Mouse (Mus musculus): ENCODE measurements around the gene Ndrg2.
"Not testable (repeated sequence)": the region's sequence is repeated elsewhere in the genome, so short reads cannot be mapped to it uniquely, and the experiment has no call there.

The Ndrg2 gene

DNA sequence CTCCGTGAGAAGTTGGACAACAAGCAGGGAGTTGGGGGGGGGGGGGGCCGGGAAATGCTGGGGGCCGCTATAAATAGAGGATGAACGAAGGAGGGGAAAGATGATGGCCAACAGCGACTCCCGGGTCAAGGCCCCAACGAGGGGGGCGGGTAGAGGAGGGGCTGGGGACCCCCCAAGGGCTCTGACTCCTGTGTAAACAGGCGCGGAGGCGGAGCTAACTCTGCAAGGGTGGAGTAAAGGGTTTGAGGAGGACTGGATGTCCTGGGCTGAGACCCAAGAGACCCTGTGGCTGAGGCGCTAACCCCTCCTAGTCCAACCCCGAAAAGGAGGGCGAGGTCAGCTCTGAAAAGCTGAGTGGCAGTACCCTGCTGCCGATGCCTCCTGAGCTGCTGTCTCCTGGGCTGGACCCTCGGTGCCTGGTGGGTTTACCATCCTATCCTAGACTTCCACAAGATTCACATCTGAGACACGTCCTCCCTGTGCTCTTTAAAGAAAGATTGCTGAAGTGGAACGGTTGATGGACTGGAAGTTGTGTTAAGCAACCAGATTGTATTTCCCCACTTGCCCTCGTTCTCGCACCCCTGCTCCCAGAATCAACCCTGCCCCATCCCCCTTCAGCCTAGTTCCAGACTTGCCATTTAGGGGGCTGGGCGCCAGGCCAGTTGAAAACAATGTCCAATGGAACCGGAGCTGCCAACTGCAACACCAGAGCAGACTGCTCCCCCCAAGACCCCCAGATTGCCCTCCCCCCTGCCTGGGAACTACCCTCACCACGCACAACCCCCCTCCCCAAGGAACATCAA, at the start of gene Ndrg2:
TSS of gene Ndrg2 (minus strand) at position 199 of the 803 bp plus-strand sequence.
- DNase-seq (ENCODE audit: low spot score): peak; percentile 84

- DNase-seq (ENCODE audit: low spot score): no peak
Measured at GRCm38 (mm10) chr14:51960316-51960715, 46.4 kb upstream of the Ndrg2 start.

DNA sequence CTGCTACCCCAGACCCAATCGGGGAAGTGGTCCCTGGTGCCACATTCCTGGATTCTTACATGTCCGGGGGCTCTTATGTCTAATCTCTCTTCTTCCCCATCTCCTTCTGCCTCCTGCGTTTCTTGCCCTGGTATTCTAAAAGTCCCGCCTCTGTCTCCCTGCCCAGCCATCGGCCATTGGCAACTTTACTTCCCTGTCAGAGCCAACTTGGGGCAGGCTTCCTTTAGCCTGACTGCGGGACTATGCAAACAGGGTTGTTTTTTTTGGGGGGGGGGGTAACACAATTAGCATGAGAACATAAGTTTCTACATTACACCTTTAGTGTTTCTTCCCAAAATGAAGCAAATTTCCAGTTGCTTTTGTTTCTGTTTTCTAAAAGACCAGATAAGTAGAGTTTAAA, 29.4 kb upstream of the Ndrg2 start:
- no peak for DNase-seq (ENCODE audit: low spot score)

DNA sequence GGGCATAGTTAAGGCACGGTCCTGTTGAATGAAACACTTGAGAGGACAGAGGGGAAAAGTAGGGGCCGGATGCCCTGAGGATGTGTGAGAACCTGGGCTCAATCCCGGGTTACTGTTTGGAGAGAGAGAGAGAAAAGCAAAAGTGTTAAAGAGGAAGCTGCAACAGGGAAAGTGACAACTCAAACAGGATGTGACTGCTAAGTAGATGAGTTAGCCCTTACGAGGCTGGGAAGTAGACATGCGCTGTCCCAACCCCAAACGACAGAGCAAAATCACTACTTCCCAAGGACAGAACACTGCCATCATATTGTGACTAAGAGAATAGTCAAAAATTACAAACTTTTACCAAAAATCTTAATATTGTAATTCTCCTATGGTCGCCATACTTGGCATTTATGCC, 28.3 kb upstream of the Ndrg2 start:
- no peak for DNase-seq (ENCODE audit: low spot score)

DNA sequence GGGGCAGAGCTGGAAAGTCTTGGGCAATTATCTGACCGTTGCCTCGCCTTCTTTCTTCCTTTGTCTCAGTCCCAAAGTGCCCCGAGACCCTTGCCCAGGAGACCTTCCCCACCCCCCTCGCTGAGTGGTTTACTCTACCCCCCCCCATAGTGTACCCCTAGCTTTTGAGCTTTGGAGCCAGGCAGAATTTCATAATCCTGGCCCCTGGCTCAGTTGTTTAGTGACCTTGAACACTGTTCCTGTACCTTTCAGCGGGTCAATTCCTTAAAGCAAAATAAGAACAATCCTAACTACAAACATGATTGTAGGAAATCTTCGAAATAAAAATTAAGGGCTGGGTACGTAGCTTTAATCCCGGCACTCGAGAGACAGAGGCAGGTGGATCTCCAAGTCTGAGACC, 27.6 kb upstream of the Ndrg2 start:
- DNase-seq (ENCODE audit: low spot score): no peak

GRCm38 (mm10) chr14:51940944-51941560, 27.1 kb upstream of the Ndrg2 start:
- no peak for DNase-seq (ENCODE audit: low spot score)

GRCm38 (mm10) chr14:51939005-51939404, 25.0 kb upstream of the Ndrg2 start:
- DNase-seq (ENCODE audit: low spot score): no peak

DNA sequence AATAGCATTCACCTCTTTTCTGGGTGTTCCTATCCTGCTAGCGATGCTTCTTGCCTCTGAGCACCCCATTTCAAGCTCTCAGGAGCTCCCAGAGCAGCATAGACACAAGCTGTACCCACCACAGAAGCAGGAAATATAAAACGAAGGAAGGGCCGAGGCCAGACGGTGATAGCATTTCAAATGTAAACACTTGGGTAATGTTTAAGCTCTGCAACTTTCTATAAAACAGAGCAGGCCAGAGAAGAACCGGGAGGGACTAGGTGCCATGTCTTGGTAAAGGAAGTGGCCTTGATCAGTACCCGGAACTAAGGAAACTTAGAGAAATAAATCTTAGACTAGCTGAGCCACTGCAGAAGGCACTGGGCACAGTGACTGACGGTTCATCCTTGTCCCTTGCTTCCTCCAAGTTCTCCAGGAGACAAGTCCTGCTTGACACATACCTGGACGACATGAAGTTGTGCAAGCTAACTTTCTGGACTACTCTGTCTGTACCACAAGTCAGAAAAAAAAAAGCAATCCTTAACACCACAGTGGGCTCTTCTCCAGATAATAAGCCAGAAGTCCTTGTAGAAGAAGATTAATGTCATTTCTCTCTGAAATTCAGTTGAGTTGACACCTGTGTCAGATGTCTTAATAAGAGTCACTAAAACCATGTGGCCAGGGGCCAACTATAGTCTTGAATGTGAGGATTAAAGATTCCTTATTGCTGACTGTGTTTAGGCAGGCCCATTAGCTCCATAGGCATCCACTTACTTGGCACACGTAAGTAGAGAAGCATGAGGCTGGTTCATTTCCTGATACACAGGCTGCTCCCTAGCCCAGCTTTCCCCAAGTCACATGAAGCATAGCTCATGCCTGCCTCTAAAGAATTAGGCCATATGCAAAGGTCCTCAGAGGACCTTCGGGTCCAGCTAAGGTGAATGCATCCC, 18.4 kb upstream of the Ndrg2 start:
- DNase-seq (ENCODE audit: low spot score): no peak

DNA sequence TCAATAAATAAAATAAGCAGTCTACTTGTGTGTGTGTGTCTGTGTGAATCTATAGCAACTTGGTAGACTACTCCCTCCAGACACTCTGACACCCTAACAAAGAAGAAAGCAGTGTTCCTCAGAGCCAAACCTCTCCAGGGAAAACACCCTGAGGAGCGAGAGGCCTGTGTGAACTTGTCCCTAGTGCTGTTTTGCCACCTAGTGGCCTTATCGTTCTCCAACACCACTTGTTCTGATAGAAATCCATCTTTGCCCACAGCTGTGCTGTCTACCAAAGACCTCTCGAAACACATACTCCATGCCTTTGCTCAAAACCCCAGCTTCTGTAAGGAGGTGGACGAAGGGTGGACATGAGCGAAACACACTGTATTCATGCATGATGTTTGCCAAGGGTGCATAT, 16.9 kb upstream of the Ndrg2 start:
- peak; percentile 61 for DNase-seq (ENCODE audit: low spot score)

DNA sequence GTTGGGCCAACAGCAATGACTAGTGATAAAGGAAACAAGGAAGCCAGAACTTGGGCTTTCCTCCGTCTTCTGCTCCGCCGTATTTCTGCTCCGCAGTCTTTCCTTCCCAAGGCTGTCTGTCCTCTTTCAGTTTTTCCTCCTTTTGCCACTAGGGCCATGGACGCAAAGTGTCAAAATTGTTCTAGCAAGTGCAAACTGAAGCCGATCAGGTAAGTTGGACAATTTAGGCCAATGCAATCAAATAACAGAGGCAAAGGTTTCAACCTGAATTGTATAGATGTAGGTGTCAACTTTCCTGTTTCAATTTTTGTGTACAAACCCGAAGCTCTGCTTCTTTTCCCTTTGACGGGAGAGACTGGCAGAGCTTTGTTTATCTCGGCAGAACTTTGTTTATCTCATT, 16.0 kb upstream of the Ndrg2 start:
- no peak for DNase-seq (ENCODE audit: low spot score)

GRCm38 (mm10) chr14:51929309-51929943, 15.5 kb upstream of the Ndrg2 start:
- DNase-seq (ENCODE audit: low spot score): peak; percentile 66

GRCm38 (mm10) chr14:51926930-51927329, 13.0 kb upstream of the Ndrg2 start:
- DNase-seq (ENCODE audit: low spot score): not testable (repeated sequence)

- no peak for DNase-seq (ENCODE audit: low spot score)
Measured at GRCm38 (mm10) chr14:51923492-51923891, 9.5 kb upstream of the Ndrg2 start.

GRCm38 (mm10) chr14:51922910-51923309, 9.0 kb upstream of the Ndrg2 start:
- DNase-seq (ENCODE audit: low spot score): no peak

DNA sequence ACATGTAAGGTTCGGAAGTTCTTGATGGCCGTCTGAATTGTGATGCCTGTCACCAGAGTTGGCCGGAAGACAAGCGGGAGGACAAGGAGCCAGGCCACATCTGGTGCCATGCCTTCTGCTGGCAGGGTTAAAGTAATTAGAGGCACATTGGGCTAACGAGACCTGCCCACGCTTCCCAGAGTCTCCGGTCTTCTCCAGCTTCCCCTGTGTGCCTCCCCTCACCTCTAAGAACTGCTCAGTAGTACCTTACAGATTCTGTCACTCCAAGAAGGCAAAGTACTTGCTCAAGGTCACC, 8.6 kb upstream of the Ndrg2 start, which contains the start of gene Rnase13:
TSS of gene Rnase13 (minus strand) at position 203 of the 295 bp plus-strand sequence.
- DNase-seq (ENCODE audit: low spot score): no peak

DNA sequence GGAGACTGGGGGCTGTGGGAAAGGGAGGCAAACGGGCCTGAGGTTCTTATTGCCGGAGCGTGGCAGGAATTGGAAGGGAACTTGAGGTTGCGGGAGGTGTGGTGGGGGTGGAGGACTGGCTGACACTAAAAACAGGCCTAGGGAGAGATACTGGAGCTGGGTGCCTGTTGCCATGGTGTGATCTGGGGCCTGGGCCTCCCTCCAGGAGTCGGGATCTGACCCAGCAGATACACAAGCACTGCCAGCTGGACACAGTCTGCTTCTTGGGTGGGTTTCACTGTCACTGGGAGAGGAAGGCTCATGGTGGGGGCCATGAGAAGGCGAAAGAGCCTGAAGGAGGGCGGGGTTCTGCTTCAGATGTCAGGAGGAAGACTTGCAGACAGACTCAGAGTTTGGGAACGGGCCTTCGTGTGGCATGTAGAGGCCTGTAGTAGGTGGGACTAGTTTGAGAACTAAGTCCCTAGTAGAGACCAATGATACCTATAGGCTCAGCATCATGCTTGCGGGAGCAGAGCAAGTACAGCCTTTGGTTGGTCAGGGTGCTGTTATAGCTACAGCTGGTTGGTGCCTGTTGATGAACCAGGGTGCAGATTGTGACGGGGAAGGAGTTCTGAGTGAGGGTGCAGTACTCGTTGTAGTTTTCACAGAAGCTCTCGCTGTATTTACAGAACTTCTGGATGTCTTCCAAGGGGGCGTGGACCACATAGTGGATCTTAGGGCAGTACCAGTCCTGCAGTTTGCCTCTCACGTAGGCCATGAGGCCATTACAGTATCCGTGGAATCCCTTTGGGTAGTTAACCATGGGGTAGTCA, 8.0 kb upstream of the Ndrg2 start:
- peak; percentile 55 for DNase-seq (ENCODE audit: low spot score)

- no peak for DNase-seq (ENCODE audit: low spot score)
Measured at GRCm38 (mm10) chr14:51918966-51919365, 5.0 kb upstream of the Ndrg2 start.

DNA sequence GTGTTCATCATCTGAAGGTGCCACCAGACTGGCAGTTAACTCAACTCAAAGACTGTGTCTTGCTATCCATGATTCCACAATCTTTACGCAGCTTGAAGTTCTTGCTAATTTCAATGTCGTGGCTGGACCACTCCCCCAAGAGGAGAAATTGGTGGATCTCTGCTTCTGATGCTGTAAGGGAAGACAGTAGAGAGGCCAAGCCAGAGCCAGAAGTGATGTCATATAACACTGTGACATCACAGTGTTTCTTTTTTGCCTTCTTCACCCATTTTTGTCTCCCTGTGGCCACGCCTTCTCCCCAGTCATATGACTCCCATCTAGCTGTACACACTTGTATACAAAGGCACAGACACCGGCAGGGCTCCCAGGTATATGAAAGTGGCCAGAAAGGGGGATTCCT, 4.2 kb upstream of the Ndrg2 start, which contains the start of gene Tppp2:
TSS of gene Tppp2 (plus strand) at position 301 of the 400 bp plus-strand sequence.
- DNase-seq (ENCODE audit: low spot score): no peak

DNA sequence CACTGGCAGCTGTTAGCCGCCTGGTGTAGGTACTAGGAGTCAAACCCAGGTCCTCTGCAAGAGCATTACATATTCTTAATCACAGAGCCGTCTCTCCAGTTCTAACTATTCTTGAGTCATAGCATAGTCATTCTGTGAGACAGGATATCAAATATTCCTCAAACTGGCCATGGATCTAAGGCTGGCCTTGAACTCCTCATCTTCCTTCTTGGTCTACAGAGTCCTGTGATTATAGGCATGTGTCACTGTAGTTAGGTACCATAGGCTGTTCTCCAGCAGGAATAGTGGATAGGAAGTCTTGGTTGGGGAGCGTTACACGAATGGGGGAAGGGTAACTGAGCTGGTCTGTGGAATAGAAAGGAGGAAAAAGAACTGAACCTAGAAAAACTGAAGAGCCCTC, 2.6 kb upstream of the Ndrg2 start:
- DNase-seq (ENCODE audit: low spot score): no peak

- DNase-seq (ENCODE audit: low spot score): peak; percentile 41
Measured at GRCm38 (mm10) chr14:51915030-51915429, 1.1 kb upstream of the Ndrg2 start.
